Mouse (Mus musculus) MEL (cell line): ENCODE measurements around the gene Ighmbp2.
A peak's percentile ranks its signal among the peaks of the same experiment; 100 is the strongest.

Source experiments
- CTCF ChIP-seq, 3 experiments: IDR thresholded peaks in 2 of 3; conservative IDR thresholded peaks in 1 of 3; 2 replicates each; pipeline ENCODE4 v1.5.1; 2011 to 2012; ENCODE audit warnings: low read length in 3 of 3, low read depth in 2 of 3, mild to moderate bottlenecking in 2 of 3, improper control_type of control experiment in 1 of 3, inconsistent platforms in 1 of 3, mixed read lengths in 1 of 3, moderate library complexity in 1 of 3; ENCODE audit not compliant: control insufficient read depth in 1 of 3, insufficient read depth in 1 of 3, poor library complexity in 1 of 3, severe bottlenecking in 1 of 3
- EP300 ChIP-seq, 2 experiments: IDR thresholded peaks; 2 replicates each; pipeline ENCODE4 v1.6.1; 2011; ENCODE audit warnings: improper control_type of control experiment in 2 of 2, low read length in 2 of 2, low read depth in 1 of 2, mild to moderate bottlenecking in 1 of 2
- HCFC1 ChIP-seq: IDR thresholded peaks from 2 replicates; pipeline ENCODE4 v1.6.1; 2012; ENCODE audit warnings: low read depth, mild to moderate bottlenecking, inconsistent platforms, low read length, improper control_type of control experiment, moderate library complexity
- POLR2AphosphoS2 ChIP-seq: IDR thresholded peaks from 2 replicates; pipeline ENCODE4 v1.6.1; 2011; ENCODE audit warnings: low read length, improper control_type of control experiment
- SIN3A ChIP-seq: IDR thresholded peaks from 2 replicates; pipeline ENCODE4 v1.6.1; 2012; ENCODE audit warnings: low read length, improper control_type of control experiment, inconsistent platforms
- TAL1 ChIP-seq: IDR thresholded peaks from 2 replicates; pipeline ENCODE4 v1.6.1; 2012; ENCODE audit warnings: mild to moderate bottlenecking, inconsistent platforms, low read length, moderate library complexity, mixed read lengths
- TCF12 ChIP-seq: IDR thresholded peaks from 2 replicates; pipeline ENCODE4 v1.6.1; 2014; ENCODE audit warnings: low read depth, mild to moderate bottlenecking, inconsistent platforms, low read length, improper control_type of control experiment, moderate library complexity
- ZKSCAN1 ChIP-seq: IDR thresholded peaks from 2 replicates; pipeline ENCODE4 v1.6.1; 2012; ENCODE audit warnings: low read depth, mild to moderate bottlenecking, inconsistent platforms, low read length, improper control_type of control experiment, moderate library complexity

- no peak for TF ChIP-seq TAL1
- TF ChIP-seq CTCF (IDR thresholded peaks at IDR 0.05 in 2 of 3, conservative IDR thresholded peaks at IDR 0.05 in 1 of 3; ENCODE audit: control insufficient read depth in 1 of 3, insufficient read depth in 1 of 3, low read depth in 2 of 3, low read length in 3 of 3, poor library complexity in 1 of 3, severe bottlenecking in 1 of 3), result 0 out of 6 replicates have a peak, but pooled peaks of 1 of the 3 experiments have one; percentile 1
- no peak for TF ChIP-seq EP300 (IDR thresholded peaks at IDR 0.05; ENCODE audit: low read depth in 1 of 2, low read length in 2 of 2)
- no peak for TF ChIP-seq ZKSCAN1
- no peak for TF ChIP-seq HCFC1
- peak; percentile 63 for TF ChIP-seq TCF12
- TF ChIP-seq SIN3A, result no peak
- TF ChIP-seq POLR2AphosphoS2, result no peak
Measured at GRCm38 (mm10) chr19:3323201-3323621, 40.4 kb upstream of the Ighmbp2 start.
